Mouse (Mus musculus) neural tube, embryonic 11.5 days (tissue): ENCODE results near the gene Ap3b2. TPM values are rescaled to one million over a fixed set of nuclear protein-coding genes. Genes with fewer than 3 reads are reported as not detected.
A peak's percentile ranks its signal among the peaks of the same experiment; 100 is the strongest.

ENCODE experiments used
- ATAC-seq: fragments of 200-750 bp; cut with Nextera tagmentation; 2 replicates; pipeline ENCODE4 v1.8.0; 2017; ENCODE audit warnings: moderate number of reproducible peaks, mild to moderate bottlenecking, moderate TSS enrichment, moderate library complexity; ENCODE audit not compliant: insufficient read depth, low FRiP score, low TSS enrichment
- DNase-seq: peaks from one replicate; pipeline ENCODE4 v3.0.0-alpha.2; 2015; ENCODE audit warnings: low spot score
- H3K27ac ChIP-seq: fragments of 300-500 bp; sonication (generic); 2 replicates; pipeline ENCODE4 v1.5.1; 2014; ENCODE audit warnings: low read depth, mild to moderate bottlenecking, low read length
- H3K27me3 ChIP-seq: fragments of 300-500 bp; sonication (generic); 2 replicates; pipeline ENCODE4 v1.6.1; 2014; ENCODE audit warnings: mild to moderate bottlenecking, low read length, mixed read lengths; ENCODE audit not compliant: control insufficient read depth, insufficient read depth
- H3K36me3 ChIP-seq: fragments of 300-500 bp; sonication (generic); 2 replicates; pipeline ENCODE4 v1.6.1; 2014; ENCODE audit warnings: mild to moderate bottlenecking, low read length, moderate library complexity, mixed read lengths; ENCODE audit not compliant: control insufficient read depth, insufficient read depth
- H3K4me1 ChIP-seq: fragments of 300-500 bp; sonication (generic); 2 replicates; pipeline ENCODE4 v1.6.1; 2014; ENCODE audit warnings: low read length, mixed read lengths; ENCODE audit not compliant: control insufficient read depth, insufficient read depth
- H3K4me2 ChIP-seq: fragments of 300-500 bp; sonication (generic); 2 replicates; pipeline ENCODE4 v1.6.1; 2014; ENCODE audit warnings: low read depth, mild to moderate bottlenecking, moderate library complexity
- H3K4me3 ChIP-seq: fragments of 300-500 bp; sonication (generic); 2 replicates; pipeline ENCODE4 v1.5.1; 2014; ENCODE audit warnings: low read depth, low read length
- H3K9ac ChIP-seq: fragments of 300-500 bp; sonication (generic); 2 replicates; pipeline ENCODE4 v1.6.1; 2014; ENCODE audit warnings: mild to moderate bottlenecking, low read length
- H3K9me3 ChIP-seq: fragments of 300-500 bp; sonication (generic); 2 replicates; pipeline ENCODE4 v1.6.1; 2016; ENCODE audit warnings: low read length; ENCODE audit not compliant: control insufficient read depth
- WGBS: fragments of 180-500 bp; shearing (Covaris S2); extraction: QIAGEN DNeasy Blood & Tissue Kit; methylation state at CpG from one replicate; pipeline ENCODE4 v1.1.7; 2014; 5-methylcytosine and 5-hydroxymethylcytosine counted together
- polyA plus RNA-seq: library from polyadenylated mRNA; unstranded; fragments of >200 nt; fragmentation: Nextera tagmentation; extraction: Ambion mirVana; gene quantifications from 2 replicates; pipeline ENCODE4 v1.2.1, GENCODE M21; 2014

The Ap3b2 gene
- polyA plus RNA-seq, result 47.6 and 53.0 TPM in 2 replicates

GRCm38 (mm10) chr7:81493331-81494021, at the start of gene Ap3b2:
Gene Ap3b2 (minus strand): TSS chr7:81493925.
- WGBS, result 0% methylated on average over 57 of the region's 57 CpGs
- H3K9ac ChIP-seq, result peak within 1 kb of the TSS; percentile 81
- peaks cover 13% of the 10 kb centered on the region for H3K4me1 ChIP-seq
- DNase-seq, result peak; percentile 83
- peak; percentile 92 for ATAC-seq
- H3K9me3 ChIP-seq, result no peaks in the 10 kb centered on the region
- H3K4me2 ChIP-seq, result peak within 1 kb of the TSS; percentile 69
- H3K4me3 ChIP-seq, result peak within 1 kb of the TSS; percentile 67
- no peaks in the 10 kb centered on the region for H3K27me3 ChIP-seq
- peak within 1 kb of the TSS; percentile 91 for H3K27ac ChIP-seq
- no peaks in the 10 kb centered on the region for H3K36me3 ChIP-seq

GRCm38 (mm10) chr7:81542934-81543333, 49.2 kb upstream of the Ap3b2 start:
- Histone ChIP-seq H3K4me1 (no peaks in the 10 kb centered on the region), H3K27ac (no peak overlapping the region), H3K4me2 (no peak overlapping the region), H3K9ac (no peak overlapping the region), H3K9me3 (no peaks in the 10 kb centered on the region), H3K27me3 (no peaks in the 10 kb centered on the region), H3K4me3 (no peak overlapping the region), H3K36me3 (no peaks in the 10 kb centered on the region)
- DNase-seq (no peak), ATAC-seq (no peak)
- 82% methylated on average over 8 of the region's 8 CpGs for WGBS

GRCm38 (mm10) chr7:81541924-81542524, 48.3 kb upstream of the Ap3b2 start:
- H3K36me3 ChIP-seq, result no peaks in the 10 kb centered on the region
- H3K27ac ChIP-seq, result no peak overlapping the region
- WGBS, result 81% methylated on average over 7 of the region's 7 CpGs
- no peak overlapping the region for H3K9ac ChIP-seq
- H3K4me1 ChIP-seq, result no peaks in the 10 kb centered on the region
- no peak overlapping the region for H3K4me2 ChIP-seq
- DNase-seq, result no peak
- no peak for ATAC-seq
- H3K9me3 ChIP-seq, result no peaks in the 10 kb centered on the region
- no peaks in the 10 kb centered on the region for H3K27me3 ChIP-seq
- no peak overlapping the region for H3K4me3 ChIP-seq

GRCm38 (mm10) chr7:81540999-81541398, 47.3 kb upstream of the Ap3b2 start:
- no peak overlapping the region for H3K4me2 ChIP-seq
- no peak overlapping the region for H3K4me3 ChIP-seq
- H3K4me1 ChIP-seq, result no peaks in the 10 kb centered on the region
- no peaks in the 10 kb centered on the region for H3K27me3 ChIP-seq
- ATAC-seq (no peak), DNase-seq (no peak)
- H3K9me3 ChIP-seq, result no peaks in the 10 kb centered on the region
- H3K36me3 ChIP-seq, result no peaks in the 10 kb centered on the region
- WGBS, result 67% methylated on average over 1 of the region's 1 CpGs
- H3K27ac ChIP-seq, result no peak overlapping the region
- no peak overlapping the region for H3K9ac ChIP-seq

DNA sequence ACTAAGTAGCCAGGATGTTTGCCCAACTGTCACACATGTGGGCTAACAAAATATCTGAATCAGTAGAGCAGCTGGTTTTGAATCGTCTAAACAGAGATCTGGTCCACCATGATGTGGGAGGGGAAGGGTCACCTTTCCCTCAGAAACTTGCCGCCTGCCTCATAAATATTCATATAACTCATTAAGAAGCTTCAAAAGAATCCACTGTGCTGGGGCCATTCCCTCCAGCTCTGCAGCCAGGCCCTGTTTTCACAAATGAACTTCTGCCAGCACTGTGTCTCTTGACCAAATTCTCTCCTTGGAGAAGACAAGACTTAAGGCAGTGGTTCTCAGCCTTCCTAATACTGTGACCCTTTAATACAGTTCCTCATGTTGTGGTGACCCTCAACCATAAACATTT, 45.8 kb upstream of the Ap3b2 start:
- no peak for ATAC-seq
- no peak overlapping the region for H3K9ac ChIP-seq
- no peak overlapping the region for H3K27ac ChIP-seq
- WGBS, result 20% methylated on average over 2 of the region's 2 CpGs
- H3K9me3 ChIP-seq, result no peaks in the 10 kb centered on the region
- DNase-seq, result no peak
- H3K27me3 ChIP-seq, result no peaks in the 10 kb centered on the region
- H3K4me1 ChIP-seq, result no peaks in the 10 kb centered on the region
- no peak overlapping the region for H3K4me2 ChIP-seq
- H3K4me3 ChIP-seq, result no peak overlapping the region
- no peaks in the 10 kb centered on the region; the same call in 1 of the 2 replicates for H3K36me3 ChIP-seq

DNA sequence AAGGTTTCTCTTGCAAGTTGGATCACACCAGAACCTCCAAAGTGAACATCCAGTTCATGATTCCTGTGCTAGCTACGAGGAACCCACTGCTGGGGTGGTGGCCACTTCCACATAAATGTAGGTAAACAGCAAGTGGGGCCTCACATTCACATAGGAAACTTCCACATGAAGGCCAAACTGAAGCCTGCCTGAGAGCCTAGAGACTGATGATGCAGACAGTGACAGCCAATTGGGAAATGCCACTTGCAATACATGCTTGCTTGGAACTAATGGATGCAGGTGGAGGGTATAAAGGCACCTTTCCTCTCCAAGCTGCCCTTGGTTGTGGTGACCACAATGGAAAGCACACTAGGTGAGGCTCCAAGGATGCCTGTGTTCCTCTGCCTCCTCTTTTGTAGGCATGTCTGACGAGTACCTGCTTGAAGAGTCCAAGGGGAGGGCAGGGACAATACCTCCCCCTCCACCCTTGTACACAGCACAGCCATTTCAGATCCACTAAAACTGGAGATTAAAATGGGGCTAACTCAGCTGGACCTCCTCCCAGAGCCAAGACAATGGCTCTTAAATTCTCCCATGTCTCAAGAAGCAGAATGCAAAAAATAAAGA, 44.4 kb upstream of the Ap3b2 start:
- no peak overlapping the region for H3K4me3 ChIP-seq
- no peaks in the 10 kb centered on the region for H3K27me3 ChIP-seq
- H3K27ac ChIP-seq, result no peak overlapping the region
- no peaks in the 10 kb centered on the region for H3K9me3 ChIP-seq
- no peak overlapping the region for H3K4me2 ChIP-seq
- H3K9ac ChIP-seq, result no peak overlapping the region
- H3K36me3 ChIP-seq, result peaks cover 7% of the 10 kb centered on the region
- ATAC-seq (no peak), DNase-seq (no peak)
- no peaks in the 10 kb centered on the region for H3K4me1 ChIP-seq
- WGBS, result 78% methylated on average over 2 of the region's 2 CpGs

DNA sequence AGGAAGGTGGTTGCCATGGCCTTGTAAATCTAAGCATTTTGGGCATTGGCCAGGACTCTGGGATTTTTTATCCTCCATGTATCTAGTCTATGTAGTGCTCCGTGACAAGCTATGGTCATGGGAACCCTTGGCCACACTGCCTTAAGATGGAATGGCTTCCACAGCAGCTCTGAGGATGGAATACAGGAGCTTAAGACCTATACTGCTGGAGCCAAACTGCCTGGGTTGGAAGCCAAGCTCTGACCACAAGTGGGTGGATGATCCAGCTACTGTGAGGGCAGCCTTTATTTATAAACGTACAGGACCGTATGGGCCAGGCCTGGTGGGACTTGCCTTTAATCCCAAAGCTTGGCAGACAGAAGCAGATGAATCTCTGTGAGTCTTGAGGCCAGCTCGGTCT, 42.8 kb upstream of the Ap3b2 start:
- DNase-seq (no peak), ATAC-seq (no peak)
- H3K27me3 ChIP-seq, result no peaks in the 10 kb centered on the region
- 89% methylated on average over 4 of the region's 4 CpGs for WGBS
- H3K9ac ChIP-seq, result no peak overlapping the region
- H3K27ac ChIP-seq, result no peak overlapping the region
- H3K9me3 ChIP-seq, result no peaks in the 10 kb centered on the region
- H3K4me3 ChIP-seq, result no peak overlapping the region
- peaks cover 16% of the 10 kb centered on the region for H3K36me3 ChIP-seq
- H3K4me2 ChIP-seq, result no peak overlapping the region
- H3K4me1 ChIP-seq, result no peaks in the 10 kb centered on the region

DNA sequence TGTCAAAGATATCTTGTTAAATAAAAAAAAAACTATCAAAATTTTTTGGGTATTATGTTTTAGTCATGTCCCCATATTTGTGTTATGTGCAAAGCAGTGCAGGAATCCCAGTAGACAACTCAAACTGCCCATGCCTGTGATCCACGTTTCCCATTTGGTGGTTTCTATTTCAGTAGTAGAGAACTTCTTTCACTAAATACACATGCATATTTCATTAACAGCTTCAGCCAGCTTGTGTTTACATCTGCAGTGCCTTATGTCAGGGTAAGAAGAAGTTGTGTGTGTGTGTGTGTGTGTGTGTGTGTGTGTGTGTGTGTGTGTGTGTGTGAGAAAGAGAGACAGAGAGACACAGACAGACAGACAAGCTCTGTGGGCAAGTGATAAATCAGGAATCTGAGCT, 37.7 kb upstream of the Ap3b2 start:
- no peak overlapping the region for H3K4me3 ChIP-seq
- ATAC-seq, result no peak
- no peak for DNase-seq
- H3K27ac ChIP-seq, result no peak overlapping the region
- no peak overlapping the region for H3K9ac ChIP-seq
- 86% methylated on average over 1 of the region's 1 CpGs for WGBS
- no peaks in the 10 kb centered on the region for H3K4me1 ChIP-seq
- no peaks in the 10 kb centered on the region for H3K27me3 ChIP-seq
- H3K4me2 ChIP-seq, result no peak overlapping the region
- H3K36me3 ChIP-seq, result peaks cover 20% of the 10 kb centered on the region
- H3K9me3 ChIP-seq, result no peaks in the 10 kb centered on the region

GRCm38 (mm10) chr7:81528918-81529317, 35.2 kb upstream of the Ap3b2 start:
- H3K27ac ChIP-seq, result no peak overlapping the region
- DNase-seq, result no peak
- no peaks in the 10 kb centered on the region for H3K27me3 ChIP-seq
- 97% methylated on average over 8 of the region's 8 CpGs for WGBS
- no peak for ATAC-seq
- 0 out of 2 replicates have a peak, but pooled peaks cover 6% of the 10 kb centered on the region for H3K4me1 ChIP-seq
- no peak overlapping the region for H3K4me2 ChIP-seq
- H3K4me3 ChIP-seq, result no peak overlapping the region
- peaks cover 23% of the 10 kb centered on the region for H3K36me3 ChIP-seq
- no peak overlapping the region for H3K9ac ChIP-seq
- no peaks in the 10 kb centered on the region for H3K9me3 ChIP-seq
